Mouse (Mus musculus) spleen, adult 2 months (tissue): ENCODE results near the gene 1700008O03Rik.

Experiments used
- CTCF ChIP-seq: fragments of 200-500 bp; IDR thresholded peaks from 2 replicates; pipeline ENCODE4 v1.5.1; 2011; ENCODE audit warnings: mild to moderate bottlenecking, inconsistent platforms; ENCODE audit not compliant: insufficient read depth, insufficient read length, insufficient replicate concordance; ENCODE audit errors: extremely low read depth
- POLR2A ChIP-seq: fragments of 200-500 bp; IDR thresholded peaks from 2 replicates; pipeline ENCODE4 v1.6.1; 2011; ENCODE audit warnings: low read depth, low read length, inconsistent platforms

GRCm38 (mm10) chr7:44359908-44360672 lies 25.5 kb downstream of the 1700008O03Rik start:
- no peak for TF ChIP-seq CTCF
- peak; percentile 42; the same call in 1 of the 2 replicates for TF ChIP-seq POLR2A
